ENCODE assay signal across 8 mouse cellular contexts in the genomic region with DNA sequence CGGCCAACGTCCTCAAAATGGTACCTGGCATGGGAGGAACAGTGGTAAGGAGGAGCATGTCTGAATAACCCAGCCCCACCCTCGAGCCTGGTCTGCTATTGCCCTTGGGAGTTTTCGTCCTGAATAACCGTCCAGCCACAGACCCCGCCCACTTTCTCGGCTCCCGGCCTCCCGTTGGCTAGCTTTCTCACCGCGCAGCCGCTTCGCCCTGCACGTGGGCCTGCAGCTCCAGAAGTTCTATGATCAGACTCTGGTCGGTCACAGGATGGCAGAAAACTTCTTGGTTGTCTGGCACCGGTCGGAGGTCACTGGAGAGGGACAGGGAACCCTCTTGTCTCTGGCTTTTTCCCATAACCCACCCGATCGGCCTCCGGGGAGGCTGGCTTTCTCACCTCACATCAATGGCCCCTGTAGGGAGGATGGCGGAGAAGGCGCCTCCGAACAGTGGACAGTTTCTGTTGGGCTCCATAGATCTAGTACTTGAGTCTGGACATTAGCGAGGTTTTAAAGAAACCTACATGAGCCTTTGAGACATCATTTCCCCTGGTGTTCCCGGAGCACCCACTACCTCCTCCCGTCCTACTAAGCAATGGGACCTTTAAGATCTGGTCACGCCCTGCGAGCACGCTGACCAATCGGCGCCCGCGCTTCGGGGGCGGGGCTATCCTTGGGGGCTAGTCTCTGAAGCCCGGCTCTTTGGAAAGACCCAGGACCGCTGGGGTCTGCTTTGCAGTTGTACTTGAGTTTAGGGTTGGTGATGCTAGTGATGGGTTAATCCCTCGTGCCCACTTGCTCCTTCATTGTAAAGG. TPM values are rescaled to one million over a fixed set of nuclear protein-coding genes. Genes with fewer than 3 reads are reported as not detected.
DNase-seq lines count a peak whose midpoint lies in the region; ATAC-seq lines count a peak whose summit lies in the region.
"Not testable (repeated sequence)": the region's sequence is repeated elsewhere in the genome, so short reads cannot be mapped to it uniquely, and the experiment has no call there.

No protein-coding gene starts in this region.

- not testable (repeated sequence) for H3K36me3 ChIP-seq in hindbrain, embryonic 12.5 days

- peaks cover 12% of the 10 kb centered on the region for H3K4me1 ChIP-seq in hindbrain, embryonic 12.5 days

- 0 out of 2 replicates have a peak, but pooled peaks cover 15% of the 10 kb centered on the region for H3K27me3 ChIP-seq in hindbrain, embryonic 12.5 days

- not testable (repeated sequence) for H3K27ac ChIP-seq in hindbrain, embryonic 12.5 days

- under 1% methylated on average over 38 of the region's 38 CpGs for WGBS in hindbrain, embryonic 12.5 days

- peak overlapping the region; percentile 46 for H3K4me3 ChIP-seq in hindbrain, embryonic 12.5 days

- peak; percentile 89 for ATAC-seq in hindbrain, embryonic 12.5 days (ENCODE audit: low FRiP score)

- peak overlapping the region; percentile 66 for H3K4me2 ChIP-seq in hindbrain, embryonic 12.5 days (replicated peaks)

- peak overlapping the region; percentile 43 for H3K9ac ChIP-seq in hindbrain, embryonic 12.5 days

- not testable (repeated sequence) for H3K9me3 ChIP-seq in hindbrain, embryonic 12.5 days (replicated peaks)

- peak; percentile 91 for DNase-seq in NIH3T3 (ENCODE audit: low read depth)
- peak; percentile 86 for DNase-seq in cerebellum, adult 9-11 months
- peak; percentile 54 to 72 for DNase-seq in frontal cortex, postnatal 10 days (ENCODE audit: low spot score in 2 of 2)
- DNase-seq in layer of hippocampus, postnatal 14 days (ENCODE audit: low spot score in 2 of 2): peak; percentile 60 to 76
- DNase-seq in lung, postnatal 10 days: peak; percentile 93
- peak; percentile 72 for DNase-seq in ovary, postnatal 14 days (ENCODE audit: low spot score)
- DNase-seq in thymus, postnatal 14 days: peak; percentile 78

RNA-seq across cellular contexts. Expression of gene Rangrf, which starts 1.5 kb away (rescaled TPM):
- 34.4 and 38.3 TPM in 2 replicates for polyA plus RNA-seq in hindbrain, embryonic 12.5 days (2016; fragmentation: Nextera tagmentation; extraction: Ambion mirVana)
- 10 to 100 TPM; 13.4 to 15.8 TPM for total RNA-seq in layer of hippocampus, postnatal 14 days (2021)

RNA-seq across cellular contexts. Expression of gene Slc25a35, which starts 5.5 kb away (rescaled TPM):
- 2.3 TPM in 2 replicates for polyA plus RNA-seq in hindbrain, embryonic 12.5 days (2016; fragmentation: Nextera tagmentation; extraction: Ambion mirVana)
- total RNA-seq in layer of hippocampus, postnatal 14 days (2021): 1 to 10 TPM; 4.6 to 4.8 TPM

RNA-seq across cellular contexts. Expression of gene Arhgef15, which starts 16.2 kb away (rescaled TPM):
- polyA plus RNA-seq in hindbrain, embryonic 12.5 days (2016; fragmentation: Nextera tagmentation; extraction: Ambion mirVana): 8.5 TPM in 2 replicates
- 1 to 10 TPM; 7.6 to 9.7 TPM for total RNA-seq in layer of hippocampus, postnatal 14 days (2021)

RNA-seq across cellular contexts. Expression of gene Pfas, which starts 34.8 kb away (rescaled TPM):
- 27.8 and 31.0 TPM in 2 replicates for polyA plus RNA-seq in hindbrain, embryonic 12.5 days (2016; fragmentation: Nextera tagmentation; extraction: Ambion mirVana)
- 10 to 100 TPM; 24.1 to 25.3 TPM for total RNA-seq in layer of hippocampus, postnatal 14 days (2021)

RNA-seq across cellular contexts. Expression of gene Ctc1, which starts 42.3 kb away (rescaled TPM):
- polyA plus RNA-seq in hindbrain, embryonic 12.5 days (2016; fragmentation: Nextera tagmentation; extraction: Ambion mirVana): 64.8 and 66.4 TPM in 2 replicates
- total RNA-seq in layer of hippocampus, postnatal 14 days (2021): 10 to 100 TPM; 33.6 to 38.8 TPM
